Mouse (Mus musculus) neural tube, embryonic 10.5 days (tissue): Measurements from ENCODE around the gene Mob4.
"Not testable (repeated sequence)": the region's sequence is repeated elsewhere in the genome, so short reads cannot be mapped to it uniquely, and the experiment has no call there.

Experiments
- DNase-seq: peaks from one replicate; pipeline ENCODE4 v3.0.0-alpha.2; 2017; ENCODE audit warnings: low spot score; ENCODE audit errors: extremely low spot score

Gene Mob4

GRCm38 (mm10) chr1:55130943-55131401 is at the start of gene Mob4:
Gene Mob4 (plus strand): TSS chr1:55131231.
- DNase-seq, result peak; percentile 97

GRCm38 (mm10) chr1:55082106-55082505 is 48.9 kb upstream of the Mob4 start:
- no peak for DNase-seq

GRCm38 (mm10) chr1:55085781-55086366 is 45.2 kb upstream of the Mob4 start:
- no peak for DNase-seq

- DNase-seq, result no peak
Observed at GRCm38 (mm10) chr1:55086868-55087400, 44.1 kb upstream of the Mob4 start.

GRCm38 (mm10) chr1:55087401-55087904 is 43.6 kb upstream of the Mob4 start:
- no peak for DNase-seq

GRCm38 (mm10) chr1:55087932-55088610 is 43.0 kb upstream of the Mob4 start, which contains the start of the genes Hspe1 and Hspd1:
Gene Hspe1 (plus strand): TSS chr1:55088132.
Gene Hspd1 (minus strand): TSS chr1:55088243.
- peak; percentile 100 for DNase-seq

- no peak for DNase-seq
Observed at GRCm38 (mm10) chr1:55088611-55089497, 42.2 kb upstream of the Mob4 start.

GRCm38 (mm10) chr1:55089498-55090064 is 41.5 kb upstream of the Mob4 start:
- DNase-seq, result no peak

- DNase-seq, result no peak
Observed at GRCm38 (mm10) chr1:55092056-55092455, 39.0 kb upstream of the Mob4 start.

GRCm38 (mm10) chr1:55092469-55092868 is 38.6 kb upstream of the Mob4 start:
- DNase-seq, result no peak

GRCm38 (mm10) chr1:55106919-55107585 is 24.0 kb upstream of the Mob4 start:
- DNase-seq, result no peak

GRCm38 (mm10) chr1:55107644-55108043 is 23.4 kb upstream of the Mob4 start:
- DNase-seq, result no peak

GRCm38 (mm10) chr1:55108473-55108872 is 22.6 kb upstream of the Mob4 start:
- DNase-seq, result no peak

- no peak for DNase-seq
Observed at GRCm38 (mm10) chr1:55109066-55109766, 21.8 kb upstream of the Mob4 start.

GRCm38 (mm10) chr1:55123046-55123445 is 8.0 kb upstream of the Mob4 start:
- DNase-seq, result no peak

GRCm38 (mm10) chr1:55123561-55123960 is 7.5 kb upstream of the Mob4 start:
- DNase-seq, result no peak

GRCm38 (mm10) chr1:55124136-55124535 is 6.9 kb upstream of the Mob4 start:
- not testable (repeated sequence) for DNase-seq

GRCm38 (mm10) chr1:55129716-55130115 is 1.3 kb upstream of the Mob4 start:
- DNase-seq, result no peak

GRCm38 (mm10) chr1:55130190-55130916 is 678 bp upstream of the Mob4 start:
- DNase-seq, result no peak
